Mouse (Mus musculus) bone marrow, adult 2 months (tissue): ENCODE measurements around the gene Fntb. TPM values are rescaled to one million over a fixed set of nuclear protein-coding genes. Genes with fewer than 3 reads are reported as not detected.

Experiments used
- H3K27ac ChIP-seq: fragments of 200-500 bp; 2 replicates; pipeline ENCODE4 v1.5.1; 2012; ENCODE audit warnings: low read depth, mild to moderate bottlenecking, control low read depth, inconsistent platforms, low read length; ENCODE audit not compliant: control insufficient read depth, poor library complexity, insufficient read depth
- H3K4me1 ChIP-seq: fragments of 200-500 bp; 2 replicates; pipeline ENCODE4 v1.6.1; 2011; ENCODE audit warnings: low read length; ENCODE audit not compliant: control insufficient read depth, insufficient read depth
- H3K4me3 ChIP-seq: fragments of 200-500 bp; replicated peaks from 2 replicates; pipeline ENCODE3; 2011; ENCODE audit warnings: mild to moderate bottlenecking, low read depth, low read length, control low read depth; ENCODE audit not compliant: control insufficient read depth
- CTCF ChIP-seq: fragments of 200-500 bp; IDR thresholded peaks from 2 replicates; pipeline ENCODE4 v1.5.1; 2011; ENCODE audit warnings: low read length, control low read depth; ENCODE audit not compliant: control insufficient read depth, insufficient read depth
- POLR2A ChIP-seq: fragments of 200-500 bp; IDR thresholded peaks from 2 replicates; pipeline ENCODE4 v1.6.1; 2011; ENCODE audit warnings: low read depth, mild to moderate bottlenecking, control low read depth, low read length, borderline replicate concordance; ENCODE audit not compliant: control insufficient read depth
- WGBS: fragments of 180-500 bp; shearing (Covaris S2); methylation state at CpG from one replicate; pipeline ENCODE4 v1.1.7; 2018; 5-methylcytosine and 5-hydroxymethylcytosine counted together
- polyA plus RNA-seq: library from polyadenylated mRNA; stranded (reverse); fragments of >200 nt; gene quantifications from 2 replicates; pipeline ENCODE4 v1.2.4, GENCODE M21; 2011; ENCODE audit warnings: low replicate concordance; ENCODE audit not compliant: missing spikeins, insufficient read depth, insufficient read length

The Fntb gene
- polyA plus RNA-seq, 1 experiment, result 15.7 TPM

- H3K4me1 ChIP-seq, result no peaks in the 10 kb centered on the region
- WGBS, result 15% methylated on average over 5 of the region's 5 CpGs
- no peak overlapping the region for H3K27ac ChIP-seq
- no peak overlapping the region for H3K4me3 ChIP-seq
- TF ChIP-seq POLR2A, result no peak
- peak; percentile 46; the same call in 1 of the 2 replicates for TF ChIP-seq CTCF
These were observed 113.9 kb downstream of the Fntb start for GRCm38 (mm10) chr12:76879242-76879641.

DNA sequence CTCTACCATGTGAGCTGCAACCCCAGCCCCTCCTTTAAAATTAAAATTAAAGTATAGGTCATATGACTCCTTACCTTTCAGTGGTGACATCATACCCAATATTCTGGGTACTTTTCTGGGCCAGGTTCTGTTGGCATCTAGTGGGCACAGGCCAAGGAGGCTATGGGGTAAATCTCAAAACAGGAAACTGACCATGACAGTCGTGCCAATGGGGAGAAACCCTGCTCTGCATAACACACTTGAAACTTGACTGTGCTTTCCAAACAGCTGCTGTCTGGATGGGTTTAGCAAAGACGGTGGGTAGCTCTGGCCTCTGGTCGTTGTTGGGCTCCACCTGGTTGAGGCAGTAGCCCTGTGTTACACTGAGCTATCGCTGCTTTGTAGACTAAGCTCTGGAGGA, 114.7 kb downstream of the Fntb start:
- WGBS, result 78% methylated on average over 4 of the region's 4 CpGs
- TF ChIP-seq CTCF (no peak), POLR2A (no peak)
- Histone ChIP-seq H3K4me3 (no peak overlapping the region), H3K27ac (no peak overlapping the region), H3K4me1 (no peaks in the 10 kb centered on the region)

DNA sequence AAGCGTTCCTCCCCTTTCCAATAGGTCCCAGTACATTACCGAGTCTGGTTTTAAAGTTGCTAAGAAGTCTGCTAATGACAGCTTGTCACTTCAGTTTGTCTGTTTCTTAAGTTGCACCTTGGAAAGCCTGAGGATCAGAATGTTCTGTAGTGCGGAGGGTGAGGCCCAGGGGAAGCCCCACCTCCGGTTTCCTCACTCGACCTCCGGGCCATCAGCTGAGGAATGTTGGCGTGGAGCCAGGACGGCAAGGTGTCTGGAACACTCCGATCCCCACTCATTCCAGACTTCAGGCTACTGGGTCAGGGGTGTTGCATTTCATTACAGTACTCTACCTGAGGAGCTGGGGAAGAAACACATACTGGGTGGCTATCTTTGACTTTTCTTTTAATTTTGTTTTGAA, 118.4 kb downstream of the Fntb start:
- Histone ChIP-seq H3K4me1 (peaks cover 6% of the 10 kb centered on the region), H3K27ac (no peak overlapping the region), H3K4me3 (no peak overlapping the region)
- WGBS, result 86% methylated on average over 9 of the region's 9 CpGs
- TF ChIP-seq POLR2A (no peak), CTCF (no peak)

DNA sequence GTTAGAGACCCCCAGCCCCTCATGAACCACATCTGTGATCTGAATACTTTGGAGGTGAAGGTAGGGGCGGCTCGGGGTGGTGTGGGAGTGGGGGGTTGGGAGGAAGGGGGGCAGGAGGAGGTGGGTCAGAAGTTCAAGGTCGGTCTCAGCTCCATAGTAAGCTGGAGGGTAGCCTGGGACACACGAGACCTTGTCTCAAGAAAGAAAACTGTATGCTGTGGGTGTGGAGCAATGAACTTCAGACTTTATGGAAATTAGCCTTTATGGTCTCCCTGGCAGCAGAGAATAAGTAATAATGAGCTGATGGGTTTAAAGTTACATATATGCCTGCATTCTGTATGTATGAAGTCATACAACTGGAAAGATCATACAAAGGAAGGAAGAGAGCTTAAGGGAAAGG, 119.7 kb downstream of the Fntb start:
- H3K4me1 ChIP-seq, result peaks cover 7% of the 10 kb centered on the region
- no peak overlapping the region for H3K4me3 ChIP-seq
- no peak for TF ChIP-seq POLR2A
- no peak for TF ChIP-seq CTCF

DNA sequence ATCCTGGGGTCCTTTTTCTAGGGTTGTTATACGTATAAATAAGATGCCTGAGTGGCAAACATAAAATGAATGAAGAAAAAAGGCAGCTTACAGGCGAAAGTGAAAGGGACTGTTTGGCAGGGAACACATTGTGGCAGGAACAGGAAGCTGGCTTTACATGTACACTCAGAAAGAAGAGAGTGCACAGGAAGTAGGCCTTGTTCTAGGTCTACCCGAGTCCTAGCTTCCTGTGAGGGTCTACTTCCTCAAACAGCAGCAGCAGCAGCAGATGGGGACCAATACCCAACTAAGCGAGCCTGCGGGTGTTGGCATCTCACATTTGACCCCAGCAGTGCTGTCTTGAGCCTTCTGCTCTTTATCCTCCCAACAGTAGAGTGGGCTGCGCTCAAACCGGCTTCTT, 121.4 kb downstream of the Fntb start:
- Histone ChIP-seq H3K4me3 (no peak overlapping the region), H3K27ac (peak overlapping the region; percentile 76), H3K4me1 (peaks cover 7% of the 10 kb centered on the region)
- TF ChIP-seq CTCF (no peak), POLR2A (no peak)
- WGBS, result 46% methylated on average over 7 of the region's 7 CpGs

More for the DNA sequence above, 119.7 kb downstream of the Fntb start:
- 89% methylated on average over 4 of the region's 4 CpGs for WGBS
- H3K27ac ChIP-seq, result no peak overlapping the region

- Histone ChIP-seq H3K4me3 (no peak overlapping the region), H3K4me1 (peaks cover 9% of the 10 kb centered on the region), H3K27ac (no peak overlapping the region)
- WGBS, result 91% methylated on average over 12 of the region's 12 CpGs
- no peak for TF ChIP-seq POLR2A
- TF ChIP-seq CTCF, result no peak
These were observed 122.6 kb downstream of the Fntb start for GRCm38 (mm10) chr12:76887941-76888340.

DNA sequence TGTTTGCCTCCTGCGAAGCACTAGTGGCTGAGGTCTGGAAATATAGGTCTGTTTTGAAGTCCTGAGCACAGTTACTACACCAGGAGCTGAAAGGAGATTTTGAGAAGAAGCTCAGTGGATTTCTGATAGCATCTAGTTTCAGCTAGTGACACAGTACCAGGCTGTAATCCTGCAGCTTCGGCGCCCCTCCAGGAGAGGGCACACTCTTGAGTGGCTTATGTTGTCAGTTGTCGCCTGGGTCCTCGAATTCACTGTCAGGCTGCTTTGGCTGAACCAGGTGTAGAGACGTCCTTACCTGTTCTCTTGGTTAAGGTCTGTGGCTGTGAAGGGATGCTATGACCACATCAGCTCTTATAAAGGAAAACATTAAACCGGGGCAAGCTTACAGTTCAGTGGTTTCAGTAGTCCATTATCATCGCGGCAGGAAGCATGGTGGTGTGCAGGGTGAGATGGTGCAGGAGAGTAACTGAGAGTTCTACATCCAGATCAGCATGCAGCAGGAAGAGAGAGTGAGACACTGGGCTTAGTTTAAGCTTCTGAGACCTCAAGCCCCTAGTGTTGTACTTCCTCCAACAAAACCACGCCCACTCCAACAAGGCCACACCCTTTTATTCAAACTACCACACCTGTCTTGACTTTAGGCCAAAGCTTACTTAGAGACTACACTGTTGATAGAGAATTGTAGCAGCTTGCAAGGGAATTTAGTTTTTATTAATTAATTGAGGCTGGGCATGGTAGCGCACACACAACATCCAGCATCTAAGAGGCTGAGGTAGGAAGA, 124.2 kb downstream of the Fntb start:
- WGBS, result 87% methylated on average over 11 of the region's 11 CpGs
- TF ChIP-seq CTCF, result peak; percentile 24; the same call in 1 of the 2 replicates
- no peak for TF ChIP-seq POLR2A
- Histone ChIP-seq H3K27ac (no peak overlapping the region), H3K4me3 (no peak overlapping the region), H3K4me1 (peaks cover 12% of the 10 kb centered on the region)

DNA sequence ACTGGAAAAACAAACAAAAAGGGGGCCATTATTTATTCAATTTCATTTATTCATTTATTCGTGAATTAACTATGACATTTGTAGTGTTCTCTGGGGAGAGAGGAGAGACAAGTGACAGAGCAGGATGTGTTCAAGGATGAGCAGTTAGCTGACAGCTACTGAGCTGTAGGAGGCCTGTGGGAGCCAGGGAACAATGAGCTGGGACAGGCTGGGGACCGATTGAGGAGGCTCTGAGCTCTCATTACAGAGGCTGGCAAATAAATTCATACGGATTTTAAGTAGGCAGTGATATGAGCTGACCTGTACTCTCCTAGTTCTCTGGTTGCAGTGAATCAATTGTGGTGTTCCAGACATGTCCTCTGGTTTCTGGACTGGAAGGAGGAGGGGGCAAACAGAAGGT, 125.8 kb downstream of the Fntb start:
- Histone ChIP-seq H3K27ac (no peak overlapping the region), H3K4me1 (peaks cover 12% of the 10 kb centered on the region), H3K4me3 (no peak overlapping the region)
- TF ChIP-seq CTCF (no peak), POLR2A (no peak)
- 85% methylated on average over 3 of the region's 3 CpGs for WGBS
